ENCODE assay signal across 9 mouse cellular contexts in the genomic region with DNA sequence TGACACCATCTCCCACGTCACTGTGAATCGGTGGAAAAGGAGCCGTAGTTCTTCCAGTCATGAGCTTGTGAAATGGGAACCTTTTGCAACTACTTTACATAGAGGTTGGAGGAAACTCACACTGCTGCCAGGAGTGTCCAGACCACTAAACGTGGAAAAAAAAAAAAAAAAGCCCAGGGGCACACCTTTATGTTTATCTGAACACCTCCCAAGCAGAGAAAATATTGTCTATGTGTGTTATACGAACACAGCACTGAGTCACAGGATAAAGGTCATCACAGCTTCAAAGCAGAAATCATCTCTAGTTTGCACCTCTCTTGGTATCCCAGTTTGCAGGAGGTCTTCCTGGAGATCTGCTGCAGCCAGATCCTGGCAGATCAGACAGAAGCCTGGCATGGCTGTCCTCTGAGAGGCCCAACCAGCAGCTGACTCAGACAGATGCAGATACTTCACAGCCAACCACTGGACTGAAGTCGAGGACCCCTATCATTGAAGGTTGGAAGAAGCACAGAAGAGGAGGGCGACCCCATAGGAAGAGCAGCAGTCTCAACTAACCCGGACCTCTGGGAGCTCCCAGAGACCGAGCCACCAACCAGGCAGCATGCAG. TPM values are rescaled to one million over a fixed set of nuclear protein-coding genes. Genes with fewer than 3 reads are reported as not detected.
DNase-seq lines count a peak whose midpoint lies in the region; ATAC-seq and TF ChIP-seq lines count a peak whose summit lies in the region.
"Had no signal": no experiment of that assay in that cellular context is flagged by ENCODE, and none has a peak within 500 bp of the region (broad histone marks: within the 10 kb centered on the region; RNA-seq: fewer than 3 reads in every experiment).

No protein-coding gene starts in this region.

- TF ChIP-seq CTCF in lung, embryonic 14.5 days (IDR thresholded peaks at IDR 0.05; ENCODE audit: low read depth), result no peak

- peak overlapping the region; percentile 41; the same call in 1 of the 2 replicates for H3K4me3 ChIP-seq in lung, embryonic 14.5 days (ENCODE audit: low read depth, low read length)
- H3K4me3 ChIP-seq in forebrain, embryonic 12.5 days (replicated peaks), result peak overlapping the region; percentile 53; the same call in 1 of the 2 replicates
- peak overlapping the region; percentile 51 for H3K4me3 ChIP-seq in limb, embryonic 13.5 days
- peak overlapping the region; percentile 51 for H3K4me3 ChIP-seq in stomach, embryonic 15.5 days (replicated peaks)

- ATAC-seq in lung, embryonic 14.5 days (ENCODE audit: insufficient read depth), result peak; percentile 0; the same call in 1 of the 2 replicates
- no peak for ATAC-seq in forebrain, embryonic 12.5 days (ENCODE audit: low FRiP score)
- no peak for ATAC-seq in limb, embryonic 13.5 days (ENCODE audit: low FRiP score, low read depth)
- no peak for ATAC-seq in stomach, embryonic 15.5 days (ENCODE audit: insufficient read depth, low FRiP score, low read depth)

- WGBS in lung, embryonic 14.5 days, result 43% methylated on average over 9 of the region's 9 CpGs
- 60% methylated on average over 9 of the region's 9 CpGs for WGBS in forebrain, embryonic 12.5 days
- WGBS in limb, embryonic 13.5 days, result 48% methylated on average over 9 of the region's 9 CpGs
- 42% methylated on average over 9 of the region's 9 CpGs for WGBS in stomach, embryonic 15.5 days

- DNase-seq in lung, embryonic 14.5 days, result no peak
- no peak for DNase-seq in lung, postnatal 4 days
- no peak for DNase-seq in left cerebral cortex, postnatal 4 days
- no peak for DNase-seq in testis, postnatal 14 days (ENCODE audit: low spot score)
- no peak for DNase-seq in thymus, postnatal 0 days (ENCODE audit: low spot score)
- DNase-seq: heart, adult 11 months had no signal

- H3K27me3 ChIP-seq in lung, embryonic 14.5 days (ENCODE audit: insufficient read depth, low read length), result 0 out of 2 replicates have a peak, but pooled peaks cover 3% of the 10 kb centered on the region
- H3K27me3 ChIP-seq in forebrain, embryonic 12.5 days, result peaks cover 22% of the 10 kb centered on the region
- peaks cover 21% of the 10 kb centered on the region for H3K27me3 ChIP-seq in limb, embryonic 13.5 days
- H3K27me3 ChIP-seq in stomach, embryonic 15.5 days (replicated peaks), result no peaks in the 10 kb centered on the region

- no peaks in the 10 kb centered on the region for H3K36me3 ChIP-seq in lung, embryonic 14.5 days (ENCODE audit: insufficient read depth)
- H3K36me3 ChIP-seq in forebrain, embryonic 12.5 days (replicated peaks), result no peaks in the 10 kb centered on the region
- H3K36me3 ChIP-seq in limb, embryonic 13.5 days, result no peaks in the 10 kb centered on the region
- no peaks in the 10 kb centered on the region for H3K36me3 ChIP-seq in stomach, embryonic 15.5 days

- H3K9me3 ChIP-seq in lung, embryonic 14.5 days (ENCODE audit: low read depth, low read length), result no peaks in the 10 kb centered on the region
- H3K9me3 ChIP-seq in forebrain, embryonic 12.5 days, result no peaks in the 10 kb centered on the region
- no peaks in the 10 kb centered on the region for H3K9me3 ChIP-seq in limb, embryonic 13.5 days
- H3K9me3 ChIP-seq in stomach, embryonic 15.5 days, result no peaks in the 10 kb centered on the region

- no peaks in the 10 kb centered on the region for H3K4me1 ChIP-seq in lung, embryonic 14.5 days (ENCODE audit: insufficient read depth)
- H3K4me1 ChIP-seq in forebrain, embryonic 12.5 days, result peaks cover 16% of the 10 kb centered on the region
- peaks cover 15% of the 10 kb centered on the region for H3K4me1 ChIP-seq in limb, embryonic 13.5 days
- peaks cover 19% of the 10 kb centered on the region for H3K4me1 ChIP-seq in stomach, embryonic 15.5 days

- intact Hi-C loops in left cerebral cortex, postnatal 4 days (cut with DNase I), result no loop called here

- peak overlapping the region; percentile 79 for H3K4me2 ChIP-seq in lung, embryonic 14.5 days
- peak overlapping the region; percentile 97 for H3K4me2 ChIP-seq in forebrain, embryonic 12.5 days
- peak overlapping the region; percentile 98 for H3K4me2 ChIP-seq in limb, embryonic 13.5 days (replicated peaks)
- H3K4me2 ChIP-seq in stomach, embryonic 15.5 days, result peak overlapping the region; percentile 92

- H3K27ac ChIP-seq in lung, embryonic 14.5 days (ENCODE audit: low read depth), result no peak overlapping the region
- no peak overlapping the region for H3K27ac ChIP-seq in forebrain, embryonic 12.5 days
- H3K27ac ChIP-seq in limb, embryonic 13.5 days, result no peak overlapping the region
- peak overlapping the region; percentile 81; the same call in 1 of the 2 replicates for H3K27ac ChIP-seq in stomach, embryonic 15.5 days

- no peak overlapping the region for H3K9ac ChIP-seq in lung, embryonic 14.5 days
- H3K9ac ChIP-seq in forebrain, embryonic 12.5 days, result no peak overlapping the region
- peak overlapping the region; percentile 51; the same call in 1 of the 2 replicates for H3K9ac ChIP-seq in limb, embryonic 13.5 days
- H3K9ac ChIP-seq in stomach, embryonic 15.5 days, result no peak overlapping the region

RNA-seq across cellular contexts. Expression of gene Sptssb, which starts 2.2 kb away (rescaled TPM):
- 9.8 and 10.8 TPM in 2 replicates for polyA plus RNA-seq in lung, embryonic 14.5 days (2014; fragmentation: Nextera tagmentation; extraction: Ambion mirVana)
- polyA plus RNA-seq in forebrain, embryonic 12.5 days (2016; fragmentation: Nextera tagmentation; extraction: Ambion mirVana), result 0.17 TPM in 1 of 2 replicates, not detected in the other
- polyA plus RNA-seq in limb, embryonic 13.5 days (2015; fragmentation: Nextera tagmentation; extraction: Ambion mirVana), result 0.31 and 0.47 TPM in 2 replicates
- 31.9 and 37.0 TPM in 2 replicates for polyA plus RNA-seq in stomach, embryonic 15.5 days (2015; fragmentation: Nextera tagmentation; extraction: Ambion mirVana)
- total RNA-seq in left cerebral cortex, postnatal 4 days (2021), result 1 to 10 TPM in 1 of 2 experiments, under 1 TPM in 1; 0.30 to 1.6 TPM
- 10.9 and 12.3 TPM in 2 replicates for polyA plus RNA-seq in thymus, postnatal 0 days (2015; fragmentation: Nextera tagmentation; extraction: Ambion mirVana)
